Mouse (Mus musculus): ENCODE data around the gene Ect2.

The Ect2 gene

DNA sequence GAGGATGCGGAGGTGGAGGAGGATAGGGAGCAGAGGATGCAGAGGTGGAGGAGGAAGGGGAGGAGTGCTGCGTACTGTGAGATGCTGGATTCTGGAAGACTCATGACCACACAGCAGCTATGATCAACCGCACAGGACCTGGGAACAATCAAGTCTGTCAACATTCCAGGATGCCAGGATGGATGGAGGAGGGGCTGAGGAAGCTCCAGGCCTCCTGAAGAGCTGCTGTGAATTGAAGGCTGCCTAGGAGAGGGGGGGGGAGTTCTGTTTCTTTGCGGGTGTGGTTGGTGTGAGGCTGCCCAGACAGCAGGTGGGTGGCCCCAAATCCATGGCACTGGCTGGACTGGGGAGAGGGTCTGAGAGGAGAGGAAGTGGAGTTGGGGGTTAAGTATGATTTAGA lies 5.2 kb upstream of the Ect2 start:
- DNase-seq (ENCODE audit: low read depth in 2 of 2, low spot score in 2 of 2) = no peak

DNA sequence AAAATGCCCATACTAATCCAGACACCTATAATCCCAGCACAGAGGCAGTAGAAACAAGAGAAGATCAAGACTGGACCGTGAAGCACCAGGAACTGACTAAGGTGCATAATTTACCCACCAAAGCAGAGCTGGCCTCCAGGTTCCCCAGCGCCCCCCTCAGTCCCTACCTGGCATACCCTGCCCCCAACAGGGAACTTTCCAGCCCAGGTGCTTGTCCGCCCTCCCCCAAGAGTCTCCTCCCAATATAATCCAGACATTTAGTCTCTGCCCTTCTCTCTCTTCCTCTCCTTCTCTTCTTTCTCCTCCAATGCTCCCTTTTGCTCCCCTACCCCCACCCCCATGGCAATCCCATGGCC lies 2.9 kb upstream of the Ect2 start:
- DNase-seq (ENCODE audit: low read depth in 2 of 2, low spot score in 2 of 2) = no peak

DNA sequence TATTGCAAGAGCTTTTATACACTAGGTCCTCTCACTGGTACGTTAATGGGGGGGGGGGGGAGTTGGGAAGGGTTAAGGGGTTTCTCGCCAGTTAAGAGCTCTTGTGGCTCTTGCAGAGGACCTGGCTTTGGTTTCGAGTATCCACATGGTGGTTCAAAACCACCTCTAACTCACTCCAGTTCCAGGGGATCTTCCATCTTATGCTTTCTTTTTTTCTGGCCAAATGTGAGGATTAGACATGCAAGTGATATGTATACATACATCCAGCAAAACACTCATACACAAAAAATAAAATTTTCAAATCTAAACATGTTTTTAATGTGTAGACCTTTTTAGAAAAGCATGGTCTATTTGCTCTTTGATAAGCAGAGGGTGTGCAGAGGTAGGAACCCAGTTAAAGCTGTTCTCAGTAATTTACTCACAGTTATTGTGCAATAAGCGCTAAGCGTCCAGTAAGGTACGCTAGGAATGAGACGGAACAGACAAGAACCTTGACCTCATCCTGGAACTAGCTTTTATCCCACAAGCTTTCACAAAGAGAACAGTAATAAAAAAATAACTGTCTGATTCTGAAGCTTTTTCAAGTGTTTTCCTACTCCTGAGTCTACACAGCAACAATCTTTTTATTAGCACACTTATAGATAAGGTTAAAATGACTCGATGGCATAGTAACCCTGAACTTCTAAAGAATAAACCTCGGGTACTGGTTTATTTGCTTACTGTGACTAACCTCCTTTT lies 2.3 kb upstream of the Ect2 start:
- DNase-seq (ENCODE audit: low read depth in 2 of 2, low spot score in 2 of 2) = no peak

DNA sequence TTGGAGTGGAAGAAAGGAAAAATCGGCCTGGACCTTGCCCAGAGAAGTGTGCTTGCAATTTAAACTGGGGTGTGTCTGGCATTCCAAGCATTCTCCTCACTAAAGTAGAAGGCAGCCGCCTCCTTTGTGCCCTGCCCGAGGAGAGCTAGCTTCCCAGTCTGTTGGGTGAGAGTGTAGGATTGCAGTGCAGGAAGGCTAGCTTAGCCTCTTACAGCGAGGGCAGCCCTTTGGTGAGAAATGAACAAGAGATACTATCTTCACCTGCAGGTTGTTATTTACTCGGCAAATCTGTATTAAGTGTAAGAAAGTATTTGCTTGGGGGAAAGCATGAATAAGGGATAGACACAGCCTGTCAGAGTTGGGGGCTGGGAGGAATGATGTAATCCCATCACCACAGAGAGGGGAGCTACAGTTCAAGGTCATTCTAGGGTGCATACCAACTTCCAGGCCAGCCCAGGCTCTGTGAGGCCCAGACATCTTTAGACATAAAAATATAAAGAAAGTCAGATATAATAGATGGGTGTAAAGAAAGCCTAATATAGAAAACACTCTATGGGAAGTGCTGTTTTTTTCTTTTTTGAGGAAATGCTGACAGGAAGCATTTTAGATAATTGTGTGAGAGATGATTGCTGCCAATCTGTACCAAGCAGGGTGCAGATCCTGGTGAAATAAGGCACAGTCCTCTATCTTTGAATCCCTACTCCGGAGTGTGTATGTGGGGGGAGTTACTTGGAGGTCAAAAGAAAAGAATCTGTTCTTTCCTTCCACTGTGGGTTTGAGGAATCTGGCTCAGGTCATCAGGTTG lies 1.6 kb upstream of the Ect2 start:
- no peak for DNase-seq (ENCODE audit: low read depth in 2 of 2, low spot score in 2 of 2)

DNA sequence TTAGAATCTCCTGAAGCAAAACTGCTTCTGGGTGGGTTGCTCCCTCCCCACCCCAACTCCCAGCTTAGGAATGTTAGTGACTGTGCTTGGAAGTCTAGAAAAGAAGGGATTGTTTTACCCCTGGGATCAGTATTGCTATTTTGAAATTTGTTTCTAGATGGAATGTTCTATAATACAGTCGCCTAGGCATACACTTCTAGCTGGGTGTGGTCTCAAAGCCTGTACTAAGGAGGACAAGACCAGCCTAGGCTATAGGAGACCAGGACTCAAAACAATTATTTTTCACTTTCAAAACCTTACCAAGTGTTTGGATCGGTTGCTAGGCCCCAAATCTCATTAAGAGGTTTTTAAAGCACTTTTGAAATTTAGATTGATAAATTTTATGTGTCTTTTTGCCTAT lies 602 bp upstream of the Ect2 start:
- DNase-seq (ENCODE audit: low read depth in 2 of 2, low spot score in 2 of 2) = no peak

DNA sequence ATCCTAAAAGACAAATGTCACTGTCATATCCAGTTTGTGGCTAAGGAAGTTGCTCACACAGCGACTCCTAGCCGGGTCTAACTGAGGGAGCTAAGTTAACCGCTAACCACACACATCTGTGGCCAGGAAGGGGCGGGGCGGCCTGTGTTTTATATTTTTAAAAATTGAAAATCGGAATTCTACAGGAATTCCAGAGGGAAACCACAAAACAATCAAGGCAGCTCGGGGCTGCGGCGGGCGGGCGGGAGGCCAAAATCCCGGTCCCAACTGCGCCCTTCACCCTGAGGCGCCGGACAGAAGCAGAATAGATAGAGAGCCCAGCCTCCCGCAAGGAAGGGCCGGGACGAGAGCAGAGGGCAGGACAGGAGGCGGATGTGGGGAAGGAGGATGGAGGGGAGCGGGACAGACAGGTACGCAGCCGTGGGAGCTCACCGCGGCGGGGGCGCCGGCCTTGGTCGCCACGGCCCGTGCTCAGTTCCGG lies 447 bp downstream of the Ect2 start:
- peak; percentile 8 to 11 for DNase-seq (ENCODE audit: low read depth in 2 of 2, low spot score in 2 of 2)

DNA sequence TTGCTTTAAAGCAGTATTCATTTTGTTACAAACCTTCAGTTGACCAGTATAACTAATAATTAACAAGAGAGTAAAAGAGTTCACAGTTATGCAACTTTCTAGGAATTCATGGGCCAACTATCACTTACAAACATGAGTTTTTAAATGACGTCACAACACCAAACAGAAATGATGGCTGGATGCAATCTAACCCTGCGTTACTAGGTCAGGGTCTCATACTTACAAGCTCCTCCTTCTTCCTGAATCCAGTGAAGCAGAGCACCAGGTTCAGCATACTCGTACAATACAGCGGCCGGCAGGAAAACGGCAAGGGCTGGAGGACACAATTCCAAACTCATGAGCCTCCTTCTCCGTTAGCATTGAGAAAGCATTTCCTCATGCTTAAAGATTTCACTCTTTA lies 7.9 kb downstream of the Ect2 start:
- DNase-seq (ENCODE audit: low read depth in 2 of 2, low spot score in 2 of 2) = no peak

DNA sequence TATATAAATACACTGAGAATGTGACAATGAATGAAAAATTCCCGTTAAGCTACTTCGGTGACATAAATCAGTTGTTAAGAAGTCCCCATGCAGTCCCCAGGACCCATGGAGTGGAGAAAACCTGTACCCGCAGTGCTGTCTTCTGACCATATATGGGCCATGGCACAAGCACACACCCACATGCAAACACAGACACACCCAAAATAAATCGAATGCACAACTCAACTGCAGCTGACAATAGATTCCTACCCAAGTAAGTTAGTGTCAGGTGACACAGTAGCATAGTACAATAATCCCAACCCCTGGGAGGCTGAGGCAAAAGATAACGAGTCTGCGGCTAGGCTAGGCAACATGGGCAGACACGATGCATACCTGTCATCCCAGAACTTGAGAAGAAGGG lies 10.1 kb downstream of the Ect2 start:
- DNase-seq (ENCODE audit: low read depth in 2 of 2, low spot score in 2 of 2) = no peak

DNA sequence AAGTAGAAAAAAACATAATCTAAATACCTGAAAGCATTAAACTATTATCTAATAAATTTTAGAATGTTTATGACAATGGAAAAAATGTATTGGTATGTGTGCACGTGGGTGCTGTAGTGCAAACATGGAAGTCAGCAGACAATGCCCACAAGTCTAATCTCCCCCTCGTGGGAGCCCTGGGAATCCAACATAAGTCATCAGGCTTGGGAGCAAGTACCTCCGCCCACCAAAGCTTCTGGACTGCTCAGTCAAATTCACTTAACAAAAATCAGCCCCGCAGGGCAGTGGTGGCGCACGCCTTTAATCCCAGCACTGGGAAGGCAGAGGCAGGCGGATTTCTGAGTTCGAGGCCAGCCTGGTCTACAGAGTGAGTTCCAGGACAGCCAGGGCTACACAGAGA lies 13.6 kb downstream of the Ect2 start:
- no peak for DNase-seq (ENCODE audit: low read depth in 2 of 2, low spot score in 2 of 2)

DNA sequence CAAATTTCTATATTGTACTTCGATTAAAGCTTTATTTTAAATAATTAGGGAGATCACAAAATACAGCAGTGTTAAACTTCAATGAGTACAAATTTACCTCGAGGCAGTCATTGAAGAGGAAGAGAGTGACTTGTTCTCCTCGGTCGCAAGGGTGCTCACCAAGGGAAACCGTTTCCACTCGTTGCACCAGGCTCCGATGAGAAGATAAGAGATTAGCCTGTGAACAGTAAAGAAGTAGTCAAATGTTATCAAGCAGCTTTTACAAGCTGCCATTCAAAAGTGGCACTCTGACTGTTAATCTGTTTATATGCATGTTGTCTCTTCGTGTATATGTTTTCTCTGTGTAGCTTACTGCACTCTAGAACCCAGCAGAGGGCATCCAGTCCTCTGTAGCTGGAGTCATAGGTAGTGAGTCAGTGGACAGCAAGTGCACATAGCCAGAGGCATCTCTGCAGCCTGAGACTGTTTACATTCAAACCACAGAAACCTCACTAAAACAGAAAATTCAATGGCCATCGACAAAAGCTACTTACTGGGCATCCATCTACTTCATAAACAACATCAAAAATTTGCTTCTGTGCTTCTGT lies 31.7 kb downstream of the Ect2 start:
- DNase-seq (ENCODE audit: low read depth in 2 of 2, low spot score in 2 of 2) = no peak

DNA sequence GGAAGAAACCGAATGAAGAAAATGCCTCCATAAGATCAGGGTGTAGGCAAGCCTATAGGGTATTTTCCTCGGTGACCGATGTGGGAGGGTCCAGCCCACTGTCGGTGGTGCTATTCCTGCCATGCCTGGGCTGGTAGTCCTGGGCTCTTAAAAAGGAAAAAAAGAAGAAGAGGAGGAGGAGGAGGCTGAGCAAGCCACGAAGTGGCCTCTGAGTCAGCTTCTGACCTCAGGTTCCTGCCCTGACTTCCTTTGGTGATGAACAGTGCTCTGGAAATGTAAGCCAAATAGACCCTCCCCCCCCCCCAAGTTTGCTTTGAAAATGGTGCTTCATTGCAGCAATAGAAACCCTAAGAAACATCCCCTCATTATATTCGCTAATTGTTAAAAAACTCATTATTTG lies 32.7 kb downstream of the Ect2 start:
- DNase-seq (ENCODE audit: low read depth in 2 of 2, low spot score in 2 of 2) = no peak

DNA sequence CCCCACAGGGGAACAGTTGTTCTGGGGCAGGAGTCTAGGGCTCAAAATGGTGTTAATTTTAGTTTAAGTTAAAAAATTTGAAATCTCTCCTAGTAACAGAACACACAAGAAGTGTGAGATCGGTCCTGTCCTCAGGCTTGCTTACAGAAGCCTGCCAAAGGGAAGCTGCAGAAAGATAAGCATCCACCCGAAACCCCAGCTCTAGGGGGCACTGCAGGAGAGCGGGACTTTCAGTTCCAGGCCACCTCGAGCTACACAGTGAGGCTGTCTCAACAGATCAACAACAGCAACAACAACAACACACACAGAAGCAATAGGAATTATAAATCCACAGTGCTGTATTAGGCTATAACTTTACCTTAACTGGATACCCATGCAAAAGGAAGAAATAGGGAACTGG lies 35.5 kb downstream of the Ect2 start:
- DNase-seq (ENCODE audit: low read depth in 2 of 2, low spot score in 2 of 2) = no peak

DNA sequence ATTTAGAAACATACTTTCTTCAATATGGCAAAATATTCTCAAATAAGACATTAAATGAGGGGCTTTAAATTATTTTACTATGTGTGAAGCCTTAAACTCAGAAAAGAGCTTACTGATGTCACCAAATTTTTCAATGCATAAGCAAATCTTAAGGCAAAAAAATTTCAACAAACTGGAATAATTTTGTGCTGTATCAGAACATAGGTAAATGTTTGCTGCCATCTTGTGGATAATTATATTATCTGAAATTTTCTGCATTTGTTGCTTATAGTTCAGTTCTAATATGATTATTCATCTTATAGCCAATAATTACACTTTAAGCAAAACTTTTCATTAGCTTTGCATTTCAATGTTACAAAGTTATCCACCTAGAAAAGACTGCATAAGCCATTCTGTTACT lies 42.8 kb downstream of the Ect2 start:
- DNase-seq (ENCODE audit: low read depth in 2 of 2, low spot score in 2 of 2) = no peak

DNA sequence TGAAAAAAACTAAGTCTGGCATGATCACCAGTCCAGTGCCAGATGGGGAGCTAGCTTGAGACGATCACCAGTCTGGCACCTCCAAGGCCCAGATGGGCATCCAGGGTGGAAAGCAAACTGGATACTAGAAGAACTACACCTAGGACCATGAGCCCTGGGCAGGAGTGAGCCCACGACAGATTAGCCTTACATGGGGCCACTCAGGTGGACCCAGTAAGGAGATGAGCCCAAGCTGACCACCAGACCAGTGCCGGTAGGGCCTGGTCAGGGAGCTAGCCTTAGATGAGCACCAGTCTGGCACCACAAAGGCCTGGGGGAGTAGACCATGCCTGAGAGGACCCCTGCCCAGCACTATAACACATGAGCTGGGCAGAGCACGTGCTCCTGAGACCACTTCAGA lies 44.6 kb downstream of the Ect2 start:
- no peak for DNase-seq (ENCODE audit: low read depth in 2 of 2, low spot score in 2 of 2)

DNA sequence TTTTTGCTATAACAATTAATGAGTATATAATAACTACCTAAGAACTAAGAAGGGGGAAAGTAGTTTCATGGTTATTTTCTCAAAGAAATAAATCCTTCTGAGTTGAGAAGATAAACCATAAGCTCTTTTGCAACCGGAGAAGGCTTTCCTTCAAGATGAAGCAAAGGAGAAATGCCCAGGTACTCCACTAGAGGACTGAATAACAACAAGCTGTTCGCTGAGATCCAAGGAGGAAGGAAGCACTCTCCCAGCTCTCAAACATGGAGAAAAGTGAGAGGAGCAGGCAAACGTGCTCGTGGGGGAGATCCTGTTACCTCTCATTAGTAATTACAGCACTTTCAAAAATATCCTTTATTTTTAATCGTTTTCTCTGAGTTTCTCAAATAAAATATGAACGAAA lies 46.5 kb downstream of the Ect2 start:
- DNase-seq (ENCODE audit: low read depth in 2 of 2, low spot score in 2 of 2) = no peak

DNA sequence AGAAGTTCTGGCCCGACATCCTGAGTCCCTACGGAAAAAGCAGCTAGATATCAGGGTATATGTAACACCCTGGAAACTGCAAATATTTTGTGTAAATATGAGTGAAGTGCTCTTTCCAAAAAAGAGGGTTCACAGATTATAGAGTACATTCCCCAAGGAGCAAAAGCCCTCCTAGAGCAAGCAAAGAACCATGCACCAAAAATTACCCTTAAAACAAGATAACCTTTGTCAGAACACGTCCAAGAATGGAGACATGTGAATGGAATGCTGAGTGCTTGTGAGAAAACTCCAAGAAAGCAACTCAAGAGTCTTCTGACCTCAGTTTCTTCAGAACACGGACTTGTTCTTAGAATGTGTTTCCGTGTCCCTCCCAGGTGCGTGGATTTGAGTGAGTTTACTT lies 50.7 kb downstream of the Ect2 start:
- DNase-seq (ENCODE audit: low read depth in 2 of 2, low spot score in 2 of 2) = no peak

DNA sequence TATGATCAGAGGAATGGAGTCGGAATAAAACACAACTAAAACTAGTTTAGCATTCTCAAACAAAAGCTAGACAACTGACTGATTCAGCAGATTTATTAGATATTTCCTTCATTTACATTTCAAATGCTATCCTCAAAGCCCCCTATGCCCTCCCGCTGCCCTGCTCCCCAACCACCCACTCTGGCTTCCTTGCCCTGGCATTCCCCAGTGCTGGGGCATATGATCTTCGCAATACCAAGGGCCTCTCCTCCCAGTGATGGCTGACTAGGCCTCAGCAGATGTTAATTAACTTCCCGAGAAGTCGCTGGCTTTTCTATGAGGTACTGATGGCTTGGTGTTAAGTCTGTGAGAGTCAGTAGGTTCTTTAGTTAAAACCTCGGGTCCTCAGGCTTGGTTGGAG lies 55.0 kb downstream of the Ect2 start:
- DNase-seq (ENCODE audit: low read depth in 2 of 2, low spot score in 2 of 2) = no peak

DNA sequence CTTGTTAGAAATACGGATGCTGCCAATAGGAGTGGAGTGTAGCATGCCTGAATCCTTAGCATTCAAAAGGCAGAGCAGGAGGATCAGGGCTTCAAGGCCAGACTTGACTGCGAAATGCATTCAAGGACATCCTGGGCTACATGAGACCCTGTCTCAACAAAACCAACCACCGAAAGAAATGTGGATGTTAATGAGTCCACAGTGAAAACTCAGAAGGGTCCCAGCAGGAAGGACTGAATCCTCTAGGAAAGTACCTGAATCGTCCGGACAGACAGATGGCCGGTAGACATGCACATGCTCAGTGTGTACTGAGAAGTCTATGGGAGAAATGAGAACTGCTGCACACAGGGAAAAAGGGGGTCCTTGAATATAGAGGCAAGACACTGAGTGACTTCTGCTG lies 67.5 kb downstream of the Ect2 start:
- no peak for DNase-seq (ENCODE audit: low read depth in 2 of 2, low spot score in 2 of 2)

DNA sequence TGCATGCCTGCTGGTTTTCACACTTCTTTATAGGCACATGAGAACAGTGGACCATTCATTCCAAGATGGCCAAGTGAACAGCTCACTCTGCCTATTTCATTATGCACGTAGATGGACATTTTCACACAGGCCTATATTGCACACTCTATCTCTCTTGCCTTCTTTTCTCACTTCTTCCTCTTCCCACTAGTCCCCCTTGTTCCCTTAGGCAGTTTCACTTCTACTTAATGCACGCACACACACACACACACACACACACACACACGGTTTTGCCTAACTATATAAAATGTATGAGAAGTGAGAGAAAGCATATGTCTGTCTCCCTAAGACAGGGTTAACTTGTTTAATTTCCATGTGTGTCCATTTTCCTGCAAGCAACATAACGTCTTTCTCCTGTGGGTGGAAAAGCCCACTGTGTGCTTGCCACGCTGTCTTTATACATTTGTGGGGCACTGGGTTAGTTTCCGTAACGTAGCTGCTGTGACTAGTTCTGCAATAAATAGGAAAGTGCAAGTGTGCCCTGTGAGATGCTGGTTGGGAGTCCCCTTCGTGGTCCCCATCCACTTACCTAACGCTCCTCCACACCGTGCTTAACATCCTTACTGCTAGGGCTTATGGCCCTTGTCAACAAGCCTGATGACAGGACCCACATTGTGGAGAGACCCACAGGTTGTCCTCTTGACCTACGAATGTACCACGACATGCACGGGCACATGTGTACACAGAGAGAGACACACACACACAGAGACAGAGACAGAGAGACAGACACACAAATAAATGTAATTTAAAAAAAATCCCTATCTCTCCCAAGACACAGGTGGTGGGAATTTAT lies 72.2 kb downstream of the Ect2 start:
- DNase-seq (ENCODE audit: low read depth in 2 of 2, low spot score in 2 of 2) = no peak

DNA sequence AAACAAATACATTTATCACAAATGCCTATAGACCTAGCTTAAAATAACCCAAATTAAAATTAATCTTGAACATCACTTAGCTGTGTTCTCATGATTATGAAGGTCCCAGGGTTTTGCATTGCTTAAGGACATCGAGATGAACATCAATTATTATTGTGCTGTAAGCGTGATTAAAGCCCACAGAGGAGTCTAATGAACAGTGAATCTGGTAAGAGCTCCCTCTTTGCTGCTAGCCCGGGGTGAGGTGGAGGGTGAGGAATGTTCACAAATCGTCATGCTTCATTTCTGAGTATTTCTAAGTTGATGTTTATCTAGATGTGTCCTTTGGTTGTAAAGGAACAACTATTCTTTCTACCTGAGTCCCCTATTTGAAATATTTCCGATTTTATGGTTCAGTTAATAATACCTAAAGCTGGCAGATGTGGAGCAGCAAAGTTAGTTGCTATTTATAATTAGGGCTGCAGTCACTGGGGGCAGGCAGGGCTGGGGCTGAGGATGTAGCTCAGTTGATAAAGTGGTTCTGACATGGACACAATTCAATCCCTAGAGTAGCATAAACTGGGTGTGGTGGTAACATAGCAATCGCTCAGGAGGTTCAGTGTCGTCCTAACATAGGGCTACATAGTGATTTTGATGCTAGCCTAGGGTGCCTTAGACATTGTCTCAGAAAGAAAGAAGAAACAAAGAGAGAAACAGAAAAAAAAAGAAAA lies 73.5 kb downstream of the Ect2 start:
- no peak for DNase-seq (ENCODE audit: low read depth in 2 of 2, low spot score in 2 of 2)

DNA sequence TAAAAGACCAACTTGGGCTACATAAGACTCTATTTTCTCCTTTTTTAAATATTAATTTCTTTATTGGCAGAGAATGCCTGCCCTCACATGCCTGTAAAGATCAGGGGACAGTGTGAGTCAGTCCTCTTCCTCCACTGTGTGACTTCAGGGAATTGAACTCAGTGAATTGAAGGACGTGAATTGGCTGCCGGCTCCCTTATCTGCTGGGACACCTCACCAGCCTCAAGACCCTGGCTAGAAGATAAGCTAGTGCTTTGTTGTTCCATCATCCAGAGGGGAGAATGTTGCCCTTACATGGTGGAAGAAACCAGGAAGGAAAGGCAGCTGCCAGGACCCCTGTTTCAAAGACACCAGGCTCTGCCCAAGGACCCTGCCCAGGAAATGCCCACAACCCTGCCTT lies 79.8 kb downstream of the Ect2 start:
- no peak for DNase-seq (ENCODE audit: low read depth in 2 of 2, low spot score in 2 of 2)
